Mouse (Mus musculus): ENCODE measurements around the gene Arfip1. TPM values are rescaled to one million over a fixed set of nuclear protein-coding genes. Genes with fewer than 3 reads are reported as not detected.
"Not testable (repeated sequence)": the region's sequence is repeated elsewhere in the genome, so short reads cannot be mapped to it uniquely, and the experiment has no call there.

Arfip1 gene
- polyA plus RNA-seq, 1 experiment from 2014 or later, result 44.7 TPM

GRCm38 (mm10) chr3:84562911-84563310 lies 19.5 kb downstream of the Arfip1 start:
- not testable (repeated sequence) for H3K27ac ChIP-seq (ENCODE audit: low read depth); H3K4me2 ChIP-seq (ENCODE audit: low read length); H3K9me3 ChIP-seq (ENCODE audit: control insufficient read depth, low read length); H3K9ac ChIP-seq (ENCODE audit: low read length); H3K36me3 ChIP-seq (ENCODE audit: control insufficient read depth, insufficient read depth, low read length); H3K4me1 ChIP-seq (replicated peaks; ENCODE audit: control insufficient read depth, insufficient read depth, low read length); H3K4me3 ChIP-seq (ENCODE audit: low read depth, low read length); DNase-seq (ENCODE audit: low spot score); ATAC-seq (replicated peaks; ENCODE audit: low FRiP score, low TSS enrichment, low read depth); H3K27me3 ChIP-seq (replicated peaks; ENCODE audit: control insufficient read depth, insufficient read depth, low read length)
- WGBS, result 95% methylated on average over 2 of the region's 2 CpGs

GRCm38 (mm10) chr3:84558301-84558700 lies 24.1 kb downstream of the Arfip1 start:
- Histone ChIP-seq H3K27ac (ENCODE audit: low read depth) (no peak overlapping the region), H3K9me3 (ENCODE audit: control insufficient read depth, low read length) (no peaks in the 10 kb centered on the region), H3K4me3 (ENCODE audit: low read depth, low read length) (no peak overlapping the region), H3K27me3 (replicated peaks; ENCODE audit: control insufficient read depth, insufficient read depth, low read length) (no peaks in the 10 kb centered on the region), H3K9ac (ENCODE audit: low read length) (no peak overlapping the region), H3K4me1 (replicated peaks; ENCODE audit: control insufficient read depth, insufficient read depth, low read length) (0 out of 2 replicates have a peak, but pooled peaks cover 6% of the 10 kb centered on the region), H3K4me2 (ENCODE audit: low read length) (no peak overlapping the region), H3K36me3 (ENCODE audit: control insufficient read depth, insufficient read depth, low read length) (no peaks in the 10 kb centered on the region)
- 84% methylated on average over 3 of the region's 3 CpGs for WGBS
- ATAC-seq (replicated peaks; ENCODE audit: low FRiP score, low TSS enrichment, low read depth) (no peak), DNase-seq (ENCODE audit: low spot score) (no peak)

GRCm38 (mm10) chr3:84555780-84556179 lies 26.6 kb downstream of the Arfip1 start:
- H3K4me1 ChIP-seq (replicated peaks; ENCODE audit: control insufficient read depth, insufficient read depth, low read length), result 0 out of 2 replicates have a peak, but pooled peaks cover 6% of the 10 kb centered on the region
- H3K36me3 ChIP-seq (ENCODE audit: control insufficient read depth, insufficient read depth, low read length), result no peaks in the 10 kb centered on the region
- ATAC-seq (replicated peaks; ENCODE audit: low FRiP score, low TSS enrichment, low read depth) (no peak), DNase-seq (ENCODE audit: low spot score) (no peak)
- no peak overlapping the region for H3K27ac ChIP-seq (ENCODE audit: low read depth)
- no peaks in the 10 kb centered on the region for H3K27me3 ChIP-seq (replicated peaks; ENCODE audit: control insufficient read depth, insufficient read depth, low read length)
- H3K4me3 ChIP-seq (ENCODE audit: low read depth, low read length), result no peak overlapping the region
- no peak overlapping the region for H3K4me2 ChIP-seq (ENCODE audit: low read length)
- WGBS, result 86% methylated on average over 3 of the region's 3 CpGs
- no peak overlapping the region for H3K9ac ChIP-seq (ENCODE audit: low read length)
- no peaks in the 10 kb centered on the region for H3K9me3 ChIP-seq (ENCODE audit: control insufficient read depth, low read length)

- Histone ChIP-seq H3K9me3 (ENCODE audit: control insufficient read depth, low read length) (no peaks in the 10 kb centered on the region), H3K36me3 (ENCODE audit: control insufficient read depth, insufficient read depth, low read length) (no peaks in the 10 kb centered on the region), H3K27me3 (replicated peaks; ENCODE audit: control insufficient read depth, insufficient read depth, low read length) (no peaks in the 10 kb centered on the region), H3K4me1 (replicated peaks; ENCODE audit: control insufficient read depth, insufficient read depth, low read length) (no peaks in the 10 kb centered on the region), H3K9ac (ENCODE audit: low read length) (no peak overlapping the region), H3K4me2 (ENCODE audit: low read length) (no peak overlapping the region), H3K4me3 (ENCODE audit: low read depth, low read length) (no peak overlapping the region), H3K27ac (ENCODE audit: low read depth) (no peak overlapping the region)
- WGBS, result 68% methylated on average over 8 of the region's 8 CpGs
- ATAC-seq (replicated peaks; ENCODE audit: low FRiP score, low TSS enrichment, low read depth), result no peak
- DNase-seq (ENCODE audit: low spot score), result no peak
These were observed 35.2 kb downstream of the Arfip1 start for GRCm38 (mm10) chr3:84547177-84547576.

- ATAC-seq (replicated peaks; ENCODE audit: low FRiP score, low TSS enrichment, low read depth); H3K4me2 ChIP-seq (ENCODE audit: low read length); H3K9ac ChIP-seq (ENCODE audit: low read length); H3K27ac ChIP-seq (ENCODE audit: low read depth); H3K4me3 ChIP-seq (ENCODE audit: low read depth, low read length); H3K27me3 ChIP-seq (replicated peaks; ENCODE audit: control insufficient read depth, insufficient read depth, low read length); H3K4me1 ChIP-seq (replicated peaks; ENCODE audit: control insufficient read depth, insufficient read depth, low read length); H3K9me3 ChIP-seq (ENCODE audit: control insufficient read depth, low read length); H3K36me3 ChIP-seq (ENCODE audit: control insufficient read depth, insufficient read depth, low read length): not testable (repeated sequence)
- DNase-seq (ENCODE audit: low spot score), result peak; percentile 75
- WGBS, result 15% methylated on average over 3 of the region's 3 CpGs
These were observed 40.0 kb downstream of the Arfip1 start for GRCm38 (mm10) chr3:84542450-84542849.

- no peak for DNase-seq (ENCODE audit: low spot score)
- Histone ChIP-seq H3K9me3 (ENCODE audit: control insufficient read depth, low read length) (no peaks in the 10 kb centered on the region), H3K27ac (ENCODE audit: low read depth) (no peak overlapping the region), H3K9ac (ENCODE audit: low read length) (no peak overlapping the region), H3K4me1 (replicated peaks; ENCODE audit: control insufficient read depth, insufficient read depth, low read length) (no peaks in the 10 kb centered on the region; the same call in 1 of the 2 replicates), H3K27me3 (replicated peaks; ENCODE audit: control insufficient read depth, insufficient read depth, low read length) (no peaks in the 10 kb centered on the region), H3K4me2 (ENCODE audit: low read length) (no peak overlapping the region), H3K4me3 (ENCODE audit: low read depth, low read length) (no peak overlapping the region), H3K36me3 (ENCODE audit: control insufficient read depth, insufficient read depth, low read length) (no peaks in the 10 kb centered on the region)
- WGBS, result 86% methylated on average over 1 of the region's 1 CpGs
- no peak for ATAC-seq (replicated peaks; ENCODE audit: low FRiP score, low TSS enrichment, low read depth)
These were observed 40.5 kb downstream of the Arfip1 start for GRCm38 (mm10) chr3:84541881-84542280.

- Histone ChIP-seq H3K4me3 (ENCODE audit: low read depth, low read length) (no peak overlapping the region), H3K9me3 (ENCODE audit: control insufficient read depth, low read length) (no peaks in the 10 kb centered on the region), H3K9ac (ENCODE audit: low read length) (no peak overlapping the region), H3K4me1 (replicated peaks; ENCODE audit: control insufficient read depth, insufficient read depth, low read length) (no peaks in the 10 kb centered on the region; the same call in 1 of the 2 replicates), H3K27me3 (replicated peaks; ENCODE audit: control insufficient read depth, insufficient read depth, low read length) (no peaks in the 10 kb centered on the region), H3K36me3 (ENCODE audit: control insufficient read depth, insufficient read depth, low read length) (no peaks in the 10 kb centered on the region), H3K4me2 (ENCODE audit: low read length) (no peak overlapping the region), H3K27ac (ENCODE audit: low read depth) (no peak overlapping the region)
- no peak for ATAC-seq (replicated peaks; ENCODE audit: low FRiP score, low TSS enrichment, low read depth)
- no peak for DNase-seq (ENCODE audit: low spot score)
These were observed 41.8 kb downstream of the Arfip1 start for GRCm38 (mm10) chr3:84540640-84541039.

- Histone ChIP-seq H3K27ac (ENCODE audit: low read depth) (no peak overlapping the region), H3K4me3 (ENCODE audit: low read depth, low read length) (no peak overlapping the region), H3K4me1 (replicated peaks; ENCODE audit: control insufficient read depth, insufficient read depth, low read length) (no peaks in the 10 kb centered on the region; the same call in 1 of the 2 replicates), H3K36me3 (ENCODE audit: control insufficient read depth, insufficient read depth, low read length) (peaks cover 9% of the 10 kb centered on the region; the same call in 1 of the 2 replicates), H3K4me2 (ENCODE audit: low read length) (no peak overlapping the region), H3K9me3 (ENCODE audit: control insufficient read depth, low read length) (no peaks in the 10 kb centered on the region), H3K27me3 (replicated peaks; ENCODE audit: control insufficient read depth, insufficient read depth, low read length) (no peaks in the 10 kb centered on the region), H3K9ac (ENCODE audit: low read length) (no peak overlapping the region)
- no peak for DNase-seq (ENCODE audit: low spot score)
- WGBS, result 54% methylated on average over 6 of the region's 6 CpGs
- ATAC-seq (replicated peaks; ENCODE audit: low FRiP score, low TSS enrichment, low read depth), result no peak
These were observed 45.4 kb downstream of the Arfip1 start for GRCm38 (mm10) chr3:84536987-84537386.

GRCm38 (mm10) chr3:84533227-84533626 lies 49.2 kb downstream of the Arfip1 start:
- ATAC-seq (replicated peaks; ENCODE audit: low FRiP score, low TSS enrichment, low read depth), result no peak
- Histone ChIP-seq H3K9ac (ENCODE audit: low read length) (no peak overlapping the region), H3K27ac (ENCODE audit: low read depth) (no peak overlapping the region), H3K4me1 (replicated peaks; ENCODE audit: control insufficient read depth, insufficient read depth, low read length) (no peaks in the 10 kb centered on the region; the same call in 1 of the 2 replicates), H3K36me3 (ENCODE audit: control insufficient read depth, insufficient read depth, low read length) (peaks cover 9% of the 10 kb centered on the region; the same call in 1 of the 2 replicates), H3K4me3 (ENCODE audit: low read depth, low read length) (no peak overlapping the region), H3K27me3 (replicated peaks; ENCODE audit: control insufficient read depth, insufficient read depth, low read length) (no peaks in the 10 kb centered on the region), H3K4me2 (ENCODE audit: low read length) (no peak overlapping the region), H3K9me3 (ENCODE audit: control insufficient read depth, low read length) (no peaks in the 10 kb centered on the region)
- no peak for DNase-seq (ENCODE audit: low spot score)
- WGBS, result 68% methylated on average over 5 of the region's 5 CpGs

All from intestine, embryonic 14.5 days (tissue).